Mouse (Mus musculus) frontal cortex, adult 2 months (tissue): ENCODE measurements around the gene Cdc37. TPM values are rescaled to one million over a fixed set of nuclear protein-coding genes. Genes with fewer than 3 reads are reported as not detected.
A peak's percentile ranks its signal among the peaks of the same experiment; 100 is the strongest.

Experiments
- DNase-seq, 2 experiments: peaks; one replicate each; pipeline ENCODE4 v3.0.0; 2022; ENCODE audit warnings: low spot score in 1 of 2; ENCODE audit errors: extremely low spot score in 1 of 2
- polyA plus RNA-seq: library from polyadenylated mRNA; depleted of rRNA; stranded (reverse); fragments of >200 nt; gene quantifications from 2 replicates; pipeline ENCODE4 v1.2.3, GENCODE M21; 2012

Gene Cdc37
- polyA plus RNA-seq, 1 experiment: 217 TPM

- DNase-seq: no peak
Measured at GRCm38 (mm10) chr9:21138386-21138785, 11.4 kb downstream of the Cdc37 start.

- peak in 1 of 2 experiments; percentile 83 for DNase-seq
Measured at GRCm38 (mm10) chr9:21137229-21137628, 12.6 kb downstream of the Cdc37 start.

GRCm38 (mm10) chr9:21136401-21136800 lies 13.4 kb downstream of the Cdc37 start:
- peak in 1 of 2 experiments; percentile 15 for DNase-seq

GRCm38 (mm10) chr9:21135941-21136381 lies 13.8 kb downstream of the Cdc37 start:
- no peak for DNase-seq

GRCm38 (mm10) chr9:21135329-21135890 lies 14.4 kb downstream of the Cdc37 start:
- no peak for DNase-seq

GRCm38 (mm10) chr9:21134595-21135328 lies 15.0 kb downstream of the Cdc37 start:
- DNase-seq: no peak

GRCm38 (mm10) chr9:21133064-21133707 lies 16.6 kb downstream of the Cdc37 start:
- DNase-seq: no peak

- DNase-seq: peak in 1 of 2 experiments; percentile 40
Measured at GRCm38 (mm10) chr9:21132102-21132775, 17.5 kb downstream of the Cdc37 start.

GRCm38 (mm10) chr9:21131059-21131956 lies 18.5 kb downstream of the Cdc37 start, which contains the start of gene Tyk2:
Gene Tyk2, minus strand, starts transcription at chr9:21131243.
- DNase-seq: peak; percentile 94 to 96

- no peak for DNase-seq
Measured at GRCm38 (mm10) chr9:21126259-21126627, 23.5 kb downstream of the Cdc37 start.

- DNase-seq: no peak
Measured at GRCm38 (mm10) chr9:21125502-21126258, 24.1 kb downstream of the Cdc37 start.

GRCm38 (mm10) chr9:21124837-21125236 lies 24.9 kb downstream of the Cdc37 start:
- DNase-seq: no peak

- no peak for DNase-seq
Measured at GRCm38 (mm10) chr9:21121483-21121882, 28.3 kb downstream of the Cdc37 start.

- DNase-seq: no peak
Measured at GRCm38 (mm10) chr9:21117073-21117472, 32.7 kb downstream of the Cdc37 start.

- DNase-seq: no peak
Measured at GRCm38 (mm10) chr9:21115105-21115504, 34.7 kb downstream of the Cdc37 start.

- no peak for DNase-seq
Measured at GRCm38 (mm10) chr9:21114190-21114589, 35.6 kb downstream of the Cdc37 start.

- DNase-seq: no peak
Measured at GRCm38 (mm10) chr9:21113751-21114150, 36.0 kb downstream of the Cdc37 start.

GRCm38 (mm10) chr9:21107607-21108237 lies 42.1 kb downstream of the Cdc37 start:
- no peak for DNase-seq
